16 mouse cellular contexts compared by ENCODE assay signal in genomic region chr7:16108886-16109542, GRCm38 (mm10). TPM values are rescaled to one million over a fixed set of nuclear protein-coding genes. Genes with fewer than 3 reads are reported as not detected.
"Had no signal": no experiment of that assay in that cellular context is flagged by ENCODE, and none has a peak within 500 bp of the region (broad histone marks: within the 10 kb centered on the region; RNA-seq: fewer than 3 reads in every experiment).

No protein-coding gene starts in this region.

- H3K27ac ChIP-seq: kidney, postnatal 0 days; limb, embryonic 15.5 days; liver, embryonic 12.5 days; midbrain, embryonic 10.5 days; neural tube, embryonic 15.5 days had no signal

- DNase-seq: kidney, adult 9 months; kidney, postnatal 36 days; lung, embryonic 14.5 days; lung, postnatal 10 days; lung, postnatal 4 days; midbrain, embryonic 14.5 days; right cerebral cortex, adult 18-20 months; right cerebral cortex, postnatal 25 days; thymus, postnatal 36 days had no signal

- H3K4me3 ChIP-seq: limb, embryonic 15.5 days; liver, embryonic 12.5 days; midbrain, embryonic 10.5 days; myocyte; neural tube, embryonic 15.5 days had no signal

RNA-seq across cellular contexts. Expression of gene Slc8a2, which starts 20.6 kb away (rescaled TPM):
- total RNA-seq: megakaryocyte, adult 5-6 weeks had no signal
